Mouse (Mus musculus) kidney, postnatal 36 days (tissue): ENCODE results near the gene Rnf10.
"Not testable (repeated sequence)": the region's sequence is repeated elsewhere in the genome, so short reads cannot be mapped to it uniquely, and the experiment has no call there.

Source experiments
- DNase-seq, 2 experiments: peaks; one replicate each; pipeline ENCODE4 v3.0.0; 2021 to 2022; ENCODE audit warnings: mixed read lengths in 2 of 2

The Rnf10 gene

DNA sequence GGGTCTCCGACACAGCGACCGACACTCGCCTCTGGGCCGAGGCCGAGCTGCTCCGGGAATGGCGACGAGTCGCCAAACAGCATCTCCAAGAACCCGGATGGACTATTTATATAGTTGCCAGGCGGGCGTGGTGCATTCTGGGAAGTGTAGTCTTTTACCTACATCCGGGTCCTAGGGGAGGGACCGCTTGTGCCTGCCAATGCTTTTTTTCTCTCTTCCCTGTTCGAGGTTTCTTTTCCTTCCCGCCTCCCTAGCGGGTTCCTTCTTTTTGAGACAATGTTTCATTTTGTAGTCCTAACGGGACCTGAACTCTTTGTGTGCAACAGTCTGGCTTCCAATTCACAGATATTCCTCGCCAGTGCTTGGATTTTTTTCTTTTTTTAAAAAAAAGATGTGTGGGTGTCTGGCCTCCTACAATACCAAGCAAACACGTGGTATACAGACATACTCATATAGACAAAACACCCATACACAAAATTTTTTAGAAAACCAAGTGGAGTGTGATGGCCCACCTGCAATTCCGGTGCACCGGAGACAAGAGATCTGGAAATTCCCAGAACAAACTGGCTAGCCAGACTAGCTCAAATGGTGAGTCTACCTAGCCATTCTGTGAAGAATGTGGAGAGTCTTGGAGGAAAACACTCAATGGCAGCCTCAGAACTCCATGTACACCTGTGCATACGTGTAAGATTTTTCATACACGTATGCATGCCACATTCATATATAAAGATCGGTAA is at the start of gene Rnf10:
Gene Rnf10 (minus strand): TSS at position 87 of the 737 bp plus-strand sequence.
- peak; percentile 96 to 98 for DNase-seq

DNA sequence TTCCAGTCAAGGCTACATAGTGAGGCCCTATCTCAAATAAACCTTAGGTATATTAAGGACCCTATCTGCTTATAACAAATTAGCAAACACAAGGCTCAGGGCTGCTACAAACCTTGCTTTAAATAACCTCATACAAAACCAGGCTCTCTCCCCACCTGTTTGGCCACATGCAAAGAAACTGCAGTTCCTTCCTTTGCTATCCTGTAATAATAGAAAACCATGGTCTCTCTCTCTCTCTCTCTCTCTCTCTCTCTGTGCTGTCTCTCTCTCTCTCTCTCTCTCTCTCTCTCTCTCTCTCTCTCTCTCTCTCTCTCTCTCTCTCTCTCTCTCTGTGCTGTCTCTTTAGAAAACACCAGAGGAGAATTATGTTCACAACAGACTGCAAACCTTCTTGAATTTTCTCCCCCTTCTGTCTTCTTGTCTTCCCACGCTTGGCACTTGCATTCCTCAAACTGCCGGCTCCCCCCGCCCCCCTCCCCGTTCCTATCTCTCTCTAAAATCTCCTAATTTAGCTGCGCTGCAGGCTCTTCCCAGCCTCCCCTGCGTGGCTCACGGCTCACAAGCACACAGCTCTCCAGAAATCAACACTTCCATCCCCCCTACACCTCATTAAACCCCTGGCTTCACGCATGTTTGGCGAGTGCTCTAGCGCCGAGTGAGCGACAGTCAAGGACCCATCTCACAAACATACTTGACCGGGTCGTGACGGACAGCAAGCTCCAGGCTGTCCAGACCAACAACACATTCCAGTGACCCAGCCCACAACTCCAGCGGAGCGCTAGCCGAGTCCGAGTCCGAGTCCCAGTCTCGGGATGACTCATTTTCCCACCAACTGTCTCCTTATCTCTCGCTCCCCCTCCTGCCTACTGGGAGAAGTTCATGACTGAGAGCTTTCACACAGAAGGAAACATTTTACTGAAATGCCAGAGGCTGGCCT is 46.6 kb upstream of the Rnf10 start:
- DNase-seq, result peak; percentile 73 to 75

DNA sequence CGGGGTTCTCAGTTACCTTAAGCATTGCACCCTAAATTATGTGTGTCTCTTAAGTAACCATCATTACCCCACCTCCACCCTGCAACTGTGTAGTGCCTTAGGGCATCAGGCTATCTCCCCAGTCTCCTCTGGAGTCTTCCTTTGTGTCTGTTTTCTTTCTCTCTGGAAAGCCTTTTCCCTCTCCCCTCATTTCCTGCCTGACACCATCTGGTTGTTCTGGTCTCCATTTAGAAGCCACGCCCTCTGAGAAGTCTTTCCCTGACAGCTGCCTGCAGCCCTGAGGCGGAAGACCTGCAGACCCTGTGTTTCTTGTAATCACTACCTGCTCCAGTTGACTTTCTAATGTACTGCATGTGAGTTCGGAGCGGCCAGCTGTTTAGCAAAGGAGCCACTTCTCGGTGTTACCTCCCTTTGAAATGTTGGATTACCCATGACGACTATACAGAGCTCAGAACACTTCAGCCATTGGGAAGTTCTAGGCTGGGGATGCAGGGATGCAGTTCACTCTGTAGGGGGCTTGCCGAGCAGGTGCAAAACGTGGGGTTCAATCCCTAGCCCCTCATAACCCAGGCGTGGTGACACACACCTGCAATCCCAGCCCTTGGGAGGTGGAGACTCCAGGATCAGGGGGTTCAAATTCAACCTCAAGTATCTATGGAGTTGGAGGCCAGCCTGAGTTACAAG is 45.1 kb upstream of the Rnf10 start:
- no peak for DNase-seq

DNA sequence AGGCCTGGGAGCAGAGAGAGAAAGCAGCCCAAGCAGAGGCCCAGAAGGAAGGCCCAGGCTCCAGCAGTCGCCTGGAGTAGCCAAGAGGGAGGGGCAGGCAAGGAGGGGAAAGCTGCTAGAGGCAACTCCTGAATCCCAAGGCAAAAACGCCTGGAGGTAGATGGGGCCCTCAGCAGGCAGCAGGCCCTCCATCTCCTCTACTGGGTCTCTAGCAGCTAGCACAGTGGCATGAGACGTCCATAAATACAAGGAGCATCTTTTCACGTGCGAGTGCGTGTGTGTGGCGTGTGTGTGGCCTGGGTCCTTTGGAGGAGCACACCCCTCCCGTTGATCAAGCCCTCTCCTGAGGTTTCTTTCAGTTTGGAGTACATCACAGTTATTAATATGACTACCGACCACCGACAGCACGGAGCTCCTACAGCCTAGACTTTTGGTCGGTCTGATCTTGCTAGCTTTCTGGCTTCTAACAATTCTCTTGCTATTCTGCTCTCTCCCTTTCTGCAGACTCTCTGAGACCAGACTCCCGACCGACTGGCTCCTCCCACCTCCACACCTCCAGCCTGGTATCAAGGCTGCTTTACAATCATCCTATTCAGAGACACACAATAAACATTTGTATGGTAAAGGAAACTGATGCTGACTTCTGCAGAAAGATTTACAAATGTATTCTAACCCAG is 44.4 kb upstream of the Rnf10 start:
- DNase-seq, result no peak

DNA sequence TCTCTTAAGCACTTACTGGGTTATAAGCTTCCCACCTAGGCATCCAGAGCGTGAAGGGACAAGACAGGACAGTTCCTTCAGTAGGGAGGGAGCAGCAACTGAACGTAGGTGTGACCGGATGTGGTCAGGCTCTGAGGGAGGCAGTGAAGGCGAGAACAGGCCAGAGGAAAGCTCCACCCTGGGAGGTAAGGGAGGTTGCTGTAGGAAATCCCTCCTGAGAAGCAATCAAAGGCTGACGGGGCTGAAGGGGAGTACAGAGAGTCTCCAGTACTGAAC is 40.9 kb upstream of the Rnf10 start:
- DNase-seq, result no peak

DNA sequence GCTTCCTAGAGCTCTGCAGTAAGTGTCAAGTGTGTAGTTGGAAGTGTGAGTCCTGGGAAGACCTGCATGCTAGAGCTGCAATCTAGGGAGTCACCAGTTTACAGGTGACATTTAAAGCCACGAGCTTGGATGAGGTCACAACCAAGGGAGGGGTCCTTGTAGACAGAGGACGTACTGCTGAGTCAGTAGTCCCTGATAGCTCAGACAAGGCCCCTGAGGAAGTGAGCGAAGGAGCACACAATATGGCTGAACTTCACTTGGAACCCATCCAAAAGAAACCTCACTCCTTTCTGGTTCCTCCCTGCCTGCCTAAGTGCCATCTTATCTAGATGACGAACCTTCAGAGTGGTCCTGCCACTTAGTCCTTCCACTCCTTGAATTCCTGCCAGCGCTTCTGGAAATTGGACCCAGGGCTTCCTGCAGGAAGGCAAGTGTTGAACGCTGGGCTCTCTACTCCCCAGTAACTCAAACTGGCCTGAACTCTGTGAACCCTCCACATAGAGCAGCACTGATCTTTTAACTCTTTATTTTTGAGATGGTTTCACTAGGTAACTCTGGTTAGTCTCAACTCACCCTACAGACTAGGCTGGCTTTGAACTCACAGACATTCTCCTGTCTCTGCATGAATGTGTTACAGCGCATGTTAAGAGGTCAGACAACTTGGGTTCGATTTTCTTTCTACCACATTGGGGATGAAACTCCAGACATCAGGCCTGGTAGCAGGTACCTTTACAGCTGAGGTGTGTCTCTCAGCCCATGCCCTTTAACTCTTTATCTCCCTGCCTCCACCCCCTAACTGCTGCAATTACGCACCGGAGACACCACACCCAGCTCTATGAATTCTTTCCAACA is 40.3 kb upstream of the Rnf10 start:
- DNase-seq, result no peak

DNA sequence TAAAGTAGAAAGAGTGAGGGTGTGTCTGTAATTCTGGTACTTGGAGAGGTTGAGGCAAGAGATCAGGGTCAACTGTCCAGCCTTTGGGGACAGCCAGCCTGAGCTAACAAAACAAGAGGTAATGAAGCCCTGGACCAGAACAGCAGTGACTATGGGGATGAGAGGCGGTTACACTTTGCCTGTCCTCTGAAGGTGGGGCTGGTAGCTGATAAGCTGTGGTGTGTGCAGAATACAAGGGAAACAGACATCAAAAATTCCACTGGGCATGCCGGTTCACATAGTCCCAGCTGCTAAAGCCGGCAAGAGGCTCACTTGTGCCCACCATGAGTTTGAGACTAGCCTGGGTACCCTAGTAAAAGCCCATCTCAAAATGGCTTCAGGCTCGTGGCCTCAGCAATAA is 39.7 kb upstream of the Rnf10 start:
- DNase-seq, result no peak

DNA sequence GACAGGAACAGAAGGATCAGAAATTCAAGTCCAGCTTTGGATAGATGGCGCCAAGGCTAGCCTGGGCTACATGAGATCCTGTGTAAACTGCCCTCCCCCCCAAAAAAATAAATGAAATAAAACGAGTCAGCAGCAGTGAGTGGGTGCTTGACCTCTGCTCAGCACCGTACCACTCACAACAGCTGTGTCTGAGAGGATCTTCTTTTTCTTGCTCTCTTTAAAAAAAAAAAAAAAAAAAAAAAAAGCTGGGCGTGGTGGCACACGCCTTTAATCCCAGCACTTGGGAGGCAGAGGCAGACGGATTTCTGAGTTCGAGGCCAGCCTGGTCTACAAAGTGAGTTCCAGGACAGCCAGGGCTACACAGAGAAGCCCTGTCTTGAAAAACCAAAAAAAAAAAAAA is 29.5 kb upstream of the Rnf10 start:
- DNase-seq, result not testable (repeated sequence)

DNA sequence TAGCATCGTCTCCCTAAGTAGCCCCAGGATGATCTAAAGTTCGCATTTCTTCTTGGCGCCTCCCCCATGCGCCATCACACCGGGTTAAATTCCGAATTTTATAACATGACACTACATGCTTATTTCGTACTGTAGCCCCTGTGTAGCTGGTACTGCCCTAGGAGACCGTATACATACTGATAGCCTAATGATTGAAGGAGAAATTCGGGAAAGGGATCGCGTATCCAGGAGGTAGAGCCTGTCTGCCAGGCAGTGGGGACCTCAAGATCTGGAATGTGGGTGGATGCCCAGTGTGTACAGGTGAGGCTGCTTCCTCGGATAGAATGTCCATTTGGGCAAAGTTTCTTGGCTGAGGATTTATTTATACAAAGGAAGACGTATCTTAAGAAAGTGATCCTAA is 28.9 kb upstream of the Rnf10 start:
- no peak for DNase-seq

DNA sequence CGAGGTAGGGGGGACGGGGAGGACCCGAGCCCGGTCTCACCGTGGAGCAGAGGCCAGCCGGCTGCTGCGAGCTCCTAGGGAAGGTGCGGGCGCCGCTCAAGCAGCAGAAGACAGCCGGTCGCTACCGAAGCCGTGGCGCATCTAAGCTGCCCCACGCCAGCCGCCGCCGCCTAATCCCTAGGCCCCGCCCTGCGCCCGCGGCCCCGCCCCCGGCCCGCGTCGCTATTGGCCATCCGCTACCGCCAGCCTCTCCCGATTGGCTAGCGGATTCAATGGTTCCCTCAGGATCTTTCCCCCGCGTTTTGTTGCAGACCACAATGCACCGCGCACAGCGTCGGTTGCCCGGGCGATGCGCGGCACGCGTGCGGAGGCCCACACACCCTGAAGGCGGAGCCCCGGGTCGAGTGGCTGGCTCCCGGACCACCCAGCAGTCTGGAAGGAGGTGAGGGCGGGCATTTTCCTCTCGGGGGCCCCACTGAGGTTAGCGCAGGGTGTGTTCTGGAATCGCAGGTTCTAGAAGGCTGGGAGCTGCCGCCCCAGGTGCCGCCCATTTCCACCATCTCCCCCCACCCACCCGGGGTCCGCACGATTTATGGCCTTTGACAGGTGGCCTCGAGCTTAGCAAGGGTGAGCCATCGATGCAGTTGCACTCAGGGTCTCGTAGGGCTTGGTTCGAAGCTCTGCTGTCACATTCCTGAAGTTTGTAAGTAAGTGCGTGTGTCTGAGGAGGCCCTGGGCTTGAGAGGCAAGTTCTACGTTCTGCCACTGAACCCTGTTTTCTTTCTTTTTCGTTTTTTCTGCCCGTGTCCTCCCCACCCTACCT is 28.3 kb upstream of the Rnf10 start, which contains the start of gene Dynll1:
Gene Dynll1 (minus strand): TSS at position 208 of the 823 bp plus-strand sequence.
- peak; percentile 99 to 100 for DNase-seq

DNA sequence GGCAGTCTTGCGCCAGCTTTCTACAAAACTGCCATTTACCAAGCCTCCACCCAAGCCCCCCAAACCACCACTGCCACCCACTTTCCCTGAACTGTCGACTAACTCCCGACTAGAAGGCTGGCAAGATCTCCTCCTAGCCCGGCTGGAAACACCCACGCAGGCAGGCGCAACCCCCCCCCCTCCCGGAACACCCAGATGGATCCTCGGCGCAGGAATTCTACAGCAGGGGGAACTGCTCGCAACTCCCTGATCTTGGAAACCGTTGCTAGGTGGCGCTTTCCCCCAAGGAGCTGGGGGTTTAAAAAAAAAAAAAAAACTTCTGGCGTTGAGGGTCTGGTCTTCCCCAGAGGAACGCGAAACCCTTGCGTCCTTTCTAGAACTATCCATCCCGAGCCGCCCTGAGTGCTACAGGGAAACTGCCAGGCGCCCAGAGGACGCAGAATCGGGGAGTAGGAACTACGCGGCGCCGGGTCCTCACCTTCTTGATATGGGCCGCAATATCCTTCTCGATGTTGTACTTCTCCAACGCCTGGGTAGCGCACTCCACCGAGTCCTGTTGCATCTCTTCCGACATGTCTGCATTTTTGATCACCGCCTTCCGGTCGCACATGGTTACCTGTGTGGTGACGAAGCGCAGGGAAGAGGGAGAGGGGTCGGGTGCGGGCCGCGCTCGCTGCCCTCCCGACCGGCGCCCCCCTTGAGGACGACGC is 27.5 kb upstream of the Rnf10 start:
- DNase-seq, result peak; percentile 70 to 77

DNA sequence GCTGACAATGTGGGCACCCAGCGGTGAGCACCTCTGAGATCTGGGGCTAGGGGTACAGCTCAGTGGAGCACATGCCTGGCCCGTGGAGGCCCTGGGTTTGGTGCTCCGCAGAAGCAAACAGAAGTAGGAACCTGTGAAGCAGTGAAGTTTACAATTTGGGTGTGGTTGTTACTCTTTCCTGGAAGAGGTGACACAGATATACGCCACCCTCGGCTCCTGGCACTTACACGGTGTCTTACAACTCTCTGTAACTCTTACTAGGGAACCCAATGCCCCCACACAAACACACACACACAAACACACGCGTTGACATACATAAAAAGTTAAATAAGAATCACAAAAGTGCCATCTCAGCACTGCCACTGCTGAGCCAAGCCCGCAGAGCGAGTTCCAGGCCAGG is 23.6 kb upstream of the Rnf10 start:
- no peak for DNase-seq

DNA sequence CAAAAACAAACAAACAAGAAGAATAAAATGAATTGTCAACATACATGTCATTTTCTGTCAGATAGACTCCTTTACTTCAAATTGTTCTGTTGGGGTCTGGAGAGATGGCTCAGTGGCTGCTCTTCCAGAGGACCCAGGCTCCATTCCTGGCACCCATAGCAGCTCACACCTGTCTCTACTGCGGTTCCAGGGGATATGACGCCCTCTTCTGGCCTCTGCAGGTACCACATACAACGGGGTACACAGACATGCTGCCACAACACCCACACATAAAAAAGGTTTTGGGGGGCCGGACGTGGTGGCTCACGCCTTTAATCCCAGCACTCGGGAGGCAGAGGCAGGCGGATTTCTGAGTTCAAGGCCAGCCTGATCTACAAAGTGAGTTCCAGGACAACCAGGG is 21.5 kb upstream of the Rnf10 start:
- no peak for DNase-seq

DNA sequence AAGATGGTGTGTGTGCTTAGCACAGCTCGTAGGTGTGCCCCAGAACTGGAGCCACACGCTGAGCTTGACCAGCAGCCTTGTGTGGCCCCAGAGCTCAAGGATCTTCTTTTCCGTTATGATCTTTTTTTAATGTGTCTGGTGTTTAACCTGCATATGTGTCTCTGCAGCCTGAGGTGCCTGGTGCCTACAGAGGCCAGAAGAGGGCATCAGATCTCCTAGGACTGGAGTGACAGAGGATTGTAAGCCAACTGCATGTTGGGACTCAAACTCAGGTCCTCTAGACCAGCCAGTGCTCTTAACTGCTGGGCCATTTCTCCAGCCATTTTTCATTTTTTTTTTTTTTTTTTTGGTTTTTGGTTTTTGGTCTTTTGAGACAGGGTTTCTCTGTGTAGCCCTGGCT is 12.0 kb upstream of the Rnf10 start:
- peak in 1 of 2 experiments; percentile 34 for DNase-seq

DNA sequence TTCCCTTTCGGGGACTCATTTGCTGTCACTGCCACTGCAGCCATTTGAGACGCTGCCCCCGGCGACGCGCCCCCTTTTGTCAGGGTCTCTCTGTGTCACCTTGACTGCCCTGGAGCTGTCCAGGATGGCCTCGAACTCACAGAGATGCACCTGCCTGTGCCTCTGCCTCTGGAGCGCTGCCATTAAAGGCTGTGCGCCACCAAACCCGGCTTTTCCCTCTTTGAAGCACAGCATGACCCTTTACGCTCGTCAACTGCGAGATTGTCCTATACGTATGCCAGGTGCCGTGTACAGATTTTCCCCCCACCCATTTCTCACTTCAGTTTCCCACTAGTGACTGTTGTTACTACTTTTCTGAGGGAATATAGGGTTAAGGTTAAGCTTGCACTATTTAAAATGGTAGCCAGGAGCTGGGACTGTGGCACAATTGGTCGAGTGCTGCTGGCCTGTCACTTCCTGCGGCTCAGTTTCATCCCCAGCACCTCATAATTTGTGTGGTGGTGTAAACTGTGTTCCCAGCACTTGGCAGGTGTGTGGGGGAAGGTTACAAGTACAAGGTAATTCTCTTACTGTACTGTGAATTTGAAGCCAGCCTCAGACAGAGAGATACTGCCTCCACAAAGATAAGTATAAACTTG is 7.5 kb upstream of the Rnf10 start:
- DNase-seq, result peak in 1 of 2 experiments; percentile 51

DNA sequence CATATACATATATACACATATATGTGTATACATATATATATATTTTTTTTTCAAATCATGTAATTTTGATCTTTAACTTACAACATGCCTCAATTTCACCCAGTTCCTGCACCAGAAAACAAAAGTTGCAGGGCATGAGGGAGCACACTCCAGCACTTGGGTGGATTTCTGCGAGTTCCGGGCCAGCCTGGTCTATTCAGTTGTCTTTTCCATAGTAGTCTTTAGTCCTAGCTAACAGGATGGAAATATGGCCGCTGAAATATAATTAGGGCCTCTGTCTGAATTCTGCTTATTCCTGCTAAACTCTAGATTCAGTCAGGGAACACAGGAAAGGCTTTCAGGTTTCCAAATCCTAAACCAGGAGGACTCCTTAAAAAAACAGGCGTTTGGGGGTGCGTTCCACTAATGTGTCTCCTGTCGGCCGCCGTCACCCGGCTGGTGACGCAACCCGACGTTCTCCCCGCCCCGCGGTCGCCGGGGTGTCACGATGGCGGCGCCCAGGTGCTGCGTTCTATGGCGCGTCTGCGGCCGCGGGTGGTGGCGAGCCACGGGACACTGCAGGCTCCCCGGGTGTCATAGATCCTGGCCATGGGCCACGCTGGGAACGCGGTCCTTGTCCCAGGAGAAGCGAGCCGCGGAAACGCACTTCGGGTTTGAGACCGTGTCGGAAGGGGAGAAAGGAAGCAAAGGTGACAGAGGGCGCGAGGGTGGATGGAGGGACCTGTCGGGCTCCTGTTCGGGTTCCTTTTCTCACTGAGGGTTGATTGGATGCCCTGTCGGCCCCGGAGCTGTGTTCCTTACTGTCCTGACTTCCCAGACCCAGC is 6.7 kb upstream of the Rnf10 start, which contains the start of gene Coq5:
Gene Coq5 (plus strand): TSS at position 441 of the 824 bp plus-strand sequence.
- peak; percentile 86 to 94 for DNase-seq

DNA sequence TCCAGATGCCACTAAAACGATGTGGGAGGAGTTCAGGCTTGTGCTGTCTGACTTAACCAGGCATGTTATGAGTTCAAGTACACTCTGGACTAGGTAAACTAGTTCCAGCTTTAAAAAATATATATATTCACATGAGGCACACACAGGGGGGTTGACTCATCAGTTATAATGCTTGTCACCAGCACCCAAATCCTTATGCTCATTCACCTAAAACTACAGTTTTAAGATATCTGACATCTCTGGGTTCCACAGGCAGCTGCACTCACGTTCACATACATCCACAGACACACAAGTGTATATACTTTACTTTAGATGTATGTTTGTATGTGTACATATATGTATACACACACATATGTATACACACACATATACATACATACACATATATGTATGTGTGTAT is 6.1 kb upstream of the Rnf10 start:
- no peak for DNase-seq

DNA sequence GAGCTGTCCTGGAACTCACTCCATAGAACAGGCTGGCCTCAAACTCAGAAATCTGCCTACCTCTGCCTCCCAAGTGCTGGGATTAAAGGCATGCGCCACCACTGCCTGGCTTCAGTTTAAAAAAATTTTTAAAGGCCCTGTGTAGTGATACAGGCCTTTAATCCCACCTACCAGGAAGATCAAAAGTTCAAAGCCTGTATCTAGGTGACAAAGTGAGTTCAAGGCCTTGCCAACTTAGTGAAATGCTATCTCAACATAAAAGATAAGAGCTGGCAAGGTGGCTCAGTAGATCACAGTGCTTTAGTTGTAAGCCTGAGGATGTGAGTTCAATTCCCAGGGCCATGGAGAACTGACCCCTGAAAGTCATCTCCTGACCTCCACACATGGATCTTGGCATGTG is 5.4 kb upstream of the Rnf10 start:
- DNase-seq, result no peak

DNA sequence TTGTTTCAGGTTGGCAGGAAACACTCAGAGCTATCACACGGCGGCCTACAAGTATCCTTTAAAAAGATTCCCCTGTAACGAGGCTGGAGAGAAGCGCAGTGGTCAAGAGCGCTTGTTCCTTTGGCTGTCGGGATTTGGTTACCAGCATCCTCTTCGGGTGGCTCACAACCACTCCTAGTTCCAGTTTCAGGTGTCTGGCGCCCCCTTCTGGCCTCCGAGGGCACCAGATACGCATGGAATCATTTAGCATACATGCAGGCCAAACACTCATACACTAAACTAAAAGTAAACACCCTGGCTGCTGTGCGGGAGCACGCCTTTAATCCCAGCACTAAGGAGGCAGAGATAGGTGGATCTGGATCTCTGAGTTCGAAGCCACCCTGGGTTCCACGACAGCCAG is 3.3 kb upstream of the Rnf10 start:
- DNase-seq, result peak in 1 of 2 experiments; percentile 67
